Mouse (Mus musculus): ENCODE data around the gene Trim43b. TPM values are rescaled to one million over a fixed set of nuclear protein-coding genes. Genes with fewer than 3 reads are reported as not detected.

Trim43b gene
- not detected in 2 replicates for polyA plus RNA-seq (2012; rRNA removed)

DNA sequence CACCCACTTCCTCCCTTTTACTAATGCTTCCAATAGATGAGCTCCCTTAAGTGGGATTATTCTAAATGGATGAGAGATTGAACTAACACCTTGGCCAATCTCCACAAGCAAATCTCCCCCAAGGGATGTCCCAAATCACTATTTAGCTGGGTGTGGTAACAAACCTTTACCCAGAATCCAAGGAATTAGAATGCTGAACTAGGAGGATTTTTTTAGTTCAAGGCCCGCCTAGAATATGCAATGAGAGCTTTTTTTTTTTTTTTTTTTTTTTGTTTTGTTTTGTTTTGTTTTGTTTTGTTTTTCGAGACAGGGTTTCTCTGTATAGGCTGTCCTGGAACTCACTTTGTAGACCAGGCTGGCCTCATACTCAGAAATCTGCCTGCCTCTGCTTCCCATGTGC lies at the start of gene Trim43b:
Gene Trim43b, minus strand, starts transcription at position 101 of the 400 bp plus-strand sequence.

Other genes starting within 250 kb of the Trim43b start
- gene Bcl2a1a, start 135.9 kb downstream of the Trim43b start, polyA plus RNA-seq (2012; rRNA removed), result 0.11 and 0.18 TPM in 2 replicates
- 0.10 and 0.62 TPM in 2 replicates for gene Bcl2a1b, start 106.4 kb upstream of the Trim43b start, polyA plus RNA-seq (2012; rRNA removed)
- not detected in 2 replicates for gene Gm29094, start 106.5 kb upstream of the Trim43b start, polyA plus RNA-seq (2012; rRNA removed)
- gene Mthfs, start 117.8 kb upstream of the Trim43b start, polyA plus RNA-seq (2012; rRNA removed), result 1.3 and 2.7 TPM in 2 replicates

All from stomach, adult 2 months (tissue).